Mouse (Mus musculus) cerebellum, adult 2 months (tissue): Measurements from ENCODE around the gene Lcn3.

Experiments
- CTCF ChIP-seq: fragments of 200-500 bp; IDR thresholded peaks from 2 replicates; pipeline ENCODE4 v1.5.1; 2011; ENCODE audit warnings: low read depth, mild to moderate bottlenecking, control low read depth, low read length, moderate library complexity, borderline replicate concordance; ENCODE audit not compliant: insufficient read depth
- POLR2A ChIP-seq: fragments of 200-500 bp; IDR thresholded peaks from 2 replicates; pipeline ENCODE4 v1.6.1; 2011; ENCODE audit warnings: low read length, control low read depth, borderline replicate concordance; ENCODE audit not compliant: insufficient read depth

DNA sequence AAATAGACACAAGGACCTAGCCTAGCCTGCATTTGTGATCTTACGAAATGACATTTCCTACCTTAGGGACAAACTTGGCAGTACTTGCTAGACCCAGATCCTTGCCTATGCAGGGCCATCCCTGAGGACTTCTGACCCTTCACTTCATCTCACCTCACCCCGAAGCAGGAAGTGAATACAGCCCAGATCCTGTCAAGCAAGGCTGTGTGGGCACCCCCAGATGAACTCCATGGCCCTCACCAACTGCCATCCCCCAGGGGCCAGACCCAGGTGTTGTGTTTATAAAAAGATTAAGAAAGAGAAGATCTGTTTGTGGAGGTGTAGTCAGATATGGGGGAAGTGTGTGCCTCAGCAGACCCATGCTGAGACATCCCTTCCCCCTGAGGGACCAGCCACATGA lies 9.3 kb downstream of the Lcn3 start:
- TF ChIP-seq CTCF, result no peak
- TF ChIP-seq POLR2A, result no peak
